Mouse (Mus musculus) left cerebral cortex, postnatal 10 days (tissue): ENCODE results near the gene Mrap2. TPM values are rescaled to one million over a fixed set of nuclear protein-coding genes. Genes with fewer than 3 reads are reported as not detected.

Experiments used
- DNase-seq, 2 experiments: peaks; one replicate each; pipeline ENCODE4 v3.0.0; 2021 to 2022; ENCODE audit warnings: low spot score in 2 of 2, mixed read lengths in 1 of 2; ENCODE audit errors: extremely low spot score in 1 of 2
- intact Hi-C: fragments of 180-260 bp; cut with DNase I; formaldehyde crosslinking; loops from one replicate; pipeline ENCODE4 v1.15.1; 2025
- total RNA-seq, 2 experiments: library from RNA; stranded (reverse); gene quantifications; 2 replicates each; pipeline ENCODE4 v1.2.3; 2021

The Mrap2 gene
- total RNA-seq, 2 experiments from 2014 or later, result 4.9 to 5.2 TPM

DNA sequence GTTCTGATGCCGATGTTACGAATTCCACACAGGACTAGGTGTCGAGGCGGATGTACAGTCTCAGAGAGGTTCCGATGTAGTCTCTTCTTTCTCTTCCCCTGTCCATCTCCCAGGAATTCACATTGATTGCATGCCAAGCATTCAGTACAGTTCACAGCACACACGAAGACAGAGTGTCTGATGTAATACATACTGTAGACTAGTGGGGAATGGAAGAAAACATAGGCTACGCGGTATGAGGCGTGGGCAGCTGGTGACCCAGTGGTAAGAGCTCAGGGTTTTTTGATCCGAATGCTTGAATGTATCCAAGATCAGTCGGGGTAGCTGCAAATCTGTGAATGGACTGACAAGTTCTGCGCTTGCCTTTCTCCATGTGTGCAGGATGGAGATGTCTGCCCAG, 25.0 kb downstream of the Mrap2 start:
- no peak for DNase-seq
- intact Hi-C loops, result no loop called here

DNA sequence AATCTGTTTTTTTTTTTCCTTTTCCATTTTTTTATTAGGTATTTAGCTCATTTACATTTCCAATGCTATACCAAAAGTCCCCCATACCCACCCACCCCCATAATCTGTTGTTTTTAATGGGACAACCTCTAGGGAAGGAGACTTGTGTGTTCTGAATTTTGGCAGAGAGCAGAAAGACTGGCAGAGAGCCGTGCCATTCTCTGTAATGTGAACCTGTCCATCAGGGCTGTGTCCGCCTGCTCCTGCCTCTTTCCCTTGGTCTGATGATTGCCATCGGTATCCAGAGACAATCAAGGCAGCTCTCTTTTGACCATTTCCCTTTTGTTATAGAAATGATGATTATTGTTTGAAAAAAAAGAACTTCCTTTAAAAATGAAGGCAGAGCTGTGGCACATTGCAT, 26.8 kb downstream of the Mrap2 start:
- intact Hi-C loops, result no loop called here

DNA sequence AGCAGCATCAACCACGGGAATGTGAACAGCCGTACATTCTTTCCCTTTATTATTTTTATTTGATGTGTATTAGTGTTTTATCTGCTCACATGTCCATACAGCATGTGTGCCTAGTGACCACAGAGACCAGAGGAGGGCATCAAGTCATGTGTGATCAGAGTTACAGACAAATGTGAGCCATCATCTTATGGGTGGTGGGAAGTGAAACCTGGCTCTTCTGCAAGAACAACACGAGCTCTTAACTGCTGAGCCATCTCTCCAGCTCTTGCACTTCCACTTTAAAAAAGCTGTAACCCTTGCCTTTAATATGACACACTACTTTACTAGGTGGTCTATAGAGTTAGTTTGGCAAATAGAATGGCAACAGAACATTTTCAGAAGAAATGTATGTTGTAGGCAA, 27.4 kb downstream of the Mrap2 start:
- intact Hi-C loops, result no loop called here
- DNase-seq, result no peak

More for the DNA sequence above, 26.8 kb downstream of the Mrap2 start:
- DNase-seq, result no peak

DNA sequence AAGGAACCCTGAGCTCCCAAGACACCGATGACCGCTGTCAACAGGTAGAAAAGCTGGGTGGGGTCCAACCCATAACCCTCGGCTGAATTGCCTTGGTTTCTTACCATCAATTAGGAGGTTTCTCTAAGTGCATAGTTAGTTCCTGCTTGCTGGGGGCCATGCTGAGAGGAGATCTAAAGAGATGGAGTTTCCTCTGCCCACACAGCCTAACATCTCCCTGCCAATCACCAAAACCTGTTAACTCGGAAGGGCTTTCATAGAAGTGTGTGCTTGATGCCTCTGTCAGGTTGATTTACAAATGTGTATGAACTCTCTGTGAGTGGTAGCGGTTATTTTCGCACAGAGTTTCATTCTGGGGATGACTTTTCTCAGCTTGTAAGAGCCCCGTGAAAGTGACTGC, 34.4 kb downstream of the Mrap2 start:
- intact Hi-C loops, result no loop called here
- DNase-seq, result no peak

DNA sequence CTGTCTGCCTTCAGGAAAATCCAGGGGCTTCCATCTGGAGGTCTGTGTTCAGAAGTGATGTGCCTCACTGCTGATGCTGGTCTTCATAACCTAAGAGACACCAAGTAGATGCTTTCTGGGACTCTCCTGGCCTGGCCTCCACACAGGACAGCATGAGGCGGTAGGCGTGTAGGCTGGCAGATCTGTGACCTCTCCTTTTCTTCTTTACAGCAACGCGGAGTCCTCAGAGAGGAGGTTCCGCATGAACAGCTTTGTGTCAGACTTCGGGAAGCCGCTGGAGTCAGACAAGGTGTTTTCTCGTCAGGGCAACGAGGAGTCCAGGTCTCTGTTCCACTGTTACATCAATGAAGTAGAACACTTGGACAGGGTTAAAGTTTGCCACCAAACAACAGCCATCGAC, 38.1 kb downstream of the Mrap2 start:
- intact Hi-C loops, result no loop called here
- no peak for DNase-seq

DNA sequence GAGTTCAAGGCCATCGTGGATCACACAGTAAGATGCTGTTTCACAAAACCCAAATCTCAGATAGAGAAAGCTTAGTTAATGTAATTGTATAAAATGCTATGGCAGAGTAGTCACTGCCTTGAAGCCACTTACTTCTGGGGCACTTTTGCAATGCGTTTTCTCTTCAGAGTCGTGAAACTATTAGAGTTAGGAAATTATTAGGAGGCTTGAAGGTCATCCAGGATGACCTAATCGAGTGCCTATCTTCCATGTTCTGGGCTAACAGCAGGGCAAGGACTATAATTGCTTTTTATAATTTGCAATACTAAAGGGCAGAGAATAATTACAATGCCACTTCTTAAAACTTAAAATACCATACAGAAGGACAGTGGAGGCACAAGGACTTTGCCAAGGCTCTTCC, 43.2 kb downstream of the Mrap2 start:
- intact Hi-C loops, result no loop called here
- DNase-seq, result no peak

DNA sequence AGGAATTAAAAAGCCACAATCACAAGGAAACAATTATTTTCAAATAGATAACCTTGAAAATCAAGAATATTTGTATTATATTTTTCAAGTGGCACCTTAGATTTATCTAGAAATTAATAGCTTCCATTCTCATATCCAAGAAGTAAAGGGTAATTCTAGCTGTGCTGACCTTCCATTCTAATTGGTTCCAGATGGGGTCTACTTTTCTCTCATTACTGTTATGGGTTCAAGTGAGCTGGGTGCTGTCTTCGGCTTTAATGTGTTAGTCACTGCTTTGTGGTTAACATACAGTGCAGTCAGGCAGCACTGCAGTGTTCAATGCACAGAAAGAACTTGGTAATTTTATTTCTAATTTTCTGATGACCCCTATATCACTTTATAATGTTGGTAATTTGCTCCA, 49.6 kb downstream of the Mrap2 start:
- no peak for DNase-seq
- intact Hi-C loops, result no loop called here

DNA sequence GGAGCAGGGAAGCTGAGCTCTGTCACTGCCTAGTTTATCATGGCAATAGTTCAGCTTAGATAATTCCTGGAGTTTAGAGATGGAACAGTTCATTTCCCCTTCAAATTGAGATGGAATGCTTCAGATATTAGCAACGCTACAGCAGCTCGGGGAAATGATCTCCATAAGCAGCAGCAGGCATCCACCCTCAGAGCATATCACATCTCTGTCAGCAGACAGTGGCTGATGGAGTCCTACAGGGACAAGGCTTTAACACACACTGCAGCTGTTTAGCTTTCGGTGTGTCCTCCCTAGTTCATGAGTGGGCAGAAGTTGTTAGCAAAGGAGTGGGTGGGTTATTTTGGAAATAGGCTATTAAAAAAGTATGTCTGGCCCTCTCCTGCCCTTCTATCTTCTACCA, 53.2 kb downstream of the Mrap2 start:
- no peak for DNase-seq
- intact Hi-C loops, result no loop called here

DNA sequence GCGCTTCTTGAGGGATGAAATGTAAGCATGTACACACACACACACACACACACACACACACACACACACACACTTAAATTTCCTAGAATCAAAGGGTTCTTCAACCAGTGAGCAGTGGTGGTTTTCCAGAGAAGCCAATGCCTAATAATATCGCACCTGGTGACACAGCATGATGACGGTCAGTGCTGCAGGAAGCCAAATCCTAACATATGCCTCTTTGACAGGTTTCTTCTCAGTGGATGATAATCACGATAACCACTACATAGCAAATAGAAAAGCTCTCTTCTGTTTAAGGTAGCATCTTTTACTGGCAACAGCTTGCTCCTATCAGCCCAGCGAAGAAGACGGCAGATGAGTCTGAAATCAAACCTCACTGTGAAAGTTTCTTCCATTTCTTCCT, 53.9 kb downstream of the Mrap2 start:
- intact Hi-C loops, result no loop called here
- no peak for DNase-seq

DNA sequence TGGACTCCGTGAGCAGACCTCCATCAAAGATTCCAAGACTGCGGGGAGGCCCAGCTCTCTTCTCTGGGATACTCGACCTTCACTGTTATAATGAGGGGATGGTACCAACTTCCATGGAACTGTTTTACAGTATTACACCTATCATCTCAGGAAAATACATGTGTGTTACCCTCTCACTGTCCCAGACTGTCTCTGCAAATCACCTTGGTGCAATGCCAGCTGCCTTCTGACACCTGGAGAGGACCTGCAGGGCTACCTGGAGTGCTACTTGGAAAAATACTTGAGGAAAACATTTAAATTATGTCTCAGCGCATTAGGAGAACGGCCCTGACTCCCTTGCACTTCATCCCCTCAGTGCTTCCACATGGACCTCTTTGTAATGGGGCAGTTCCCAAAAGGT, 56.3 kb downstream of the Mrap2 start:
- no peak for DNase-seq
- intact Hi-C loops, result no loop called here

DNA sequence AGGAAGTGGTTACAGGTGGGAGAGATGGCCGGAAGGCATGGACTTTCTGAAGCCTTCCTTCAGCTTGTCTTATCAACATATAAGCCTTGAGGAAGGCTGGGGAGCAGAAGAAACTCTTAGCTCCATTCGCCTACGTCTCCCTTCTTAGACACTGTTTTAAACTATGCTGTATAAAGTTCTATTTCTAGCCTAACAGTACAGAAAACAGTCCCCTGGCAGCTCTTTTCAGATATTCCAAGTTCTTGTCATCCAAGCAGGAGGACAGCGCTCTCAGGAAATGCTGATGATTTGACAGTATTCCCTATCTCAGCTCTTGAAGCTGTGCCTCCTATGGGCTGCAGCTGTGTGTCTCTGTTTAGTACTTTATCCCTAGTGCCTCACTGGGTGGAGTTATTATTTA, 56.8 kb downstream of the Mrap2 start:
- intact Hi-C loops, result no loop called here
- DNase-seq, result no peak

DNA sequence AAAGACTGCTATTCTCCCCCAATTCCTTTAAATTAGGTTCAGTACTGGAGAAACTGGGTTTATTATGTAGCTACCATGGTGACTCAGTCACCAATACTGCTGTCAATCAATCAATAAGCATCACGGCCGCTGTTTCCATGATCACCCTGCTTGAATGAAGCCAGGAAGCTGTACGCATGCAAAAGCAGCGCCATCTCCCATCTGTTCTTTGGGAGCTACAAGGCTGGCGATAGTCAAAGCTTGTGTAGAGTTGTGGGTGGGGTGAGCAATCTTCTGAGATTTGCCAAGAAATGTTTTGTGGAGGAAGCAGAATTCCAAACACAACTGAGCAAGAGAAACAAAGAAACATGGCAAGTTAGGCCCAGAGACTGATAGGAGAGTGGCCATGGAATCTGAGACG, 58.3 kb downstream of the Mrap2 start:
- intact Hi-C loops, result no loop called here
- DNase-seq, result no peak

DNA sequence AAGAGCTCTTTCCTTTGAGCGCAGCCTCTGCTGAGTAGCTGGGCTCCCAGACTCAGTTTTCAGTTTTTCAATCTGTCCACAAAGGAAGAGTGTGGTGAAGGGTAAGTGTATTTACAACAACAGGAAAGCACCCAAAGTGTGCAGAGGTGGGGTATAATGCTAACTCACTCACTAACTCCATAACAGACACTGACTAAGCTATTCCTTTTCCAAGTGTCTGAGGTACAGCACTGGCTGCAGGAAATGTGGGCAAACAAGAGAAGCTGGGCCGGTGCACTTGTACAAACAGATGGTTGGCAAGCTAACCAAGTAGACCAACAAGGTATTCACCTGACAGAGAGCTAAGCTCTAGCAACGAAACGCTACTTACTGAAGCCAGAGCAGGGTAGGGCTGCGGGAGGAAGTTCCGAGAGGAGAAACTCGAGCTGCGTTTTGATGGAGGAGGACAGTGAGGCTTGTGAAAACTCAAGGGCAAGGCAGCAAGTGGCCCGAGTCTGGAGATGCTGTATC, 66.8 kb downstream of the Mrap2 start:
- intact Hi-C loops, result no loop called here
- DNase-seq, result no peak

DNA sequence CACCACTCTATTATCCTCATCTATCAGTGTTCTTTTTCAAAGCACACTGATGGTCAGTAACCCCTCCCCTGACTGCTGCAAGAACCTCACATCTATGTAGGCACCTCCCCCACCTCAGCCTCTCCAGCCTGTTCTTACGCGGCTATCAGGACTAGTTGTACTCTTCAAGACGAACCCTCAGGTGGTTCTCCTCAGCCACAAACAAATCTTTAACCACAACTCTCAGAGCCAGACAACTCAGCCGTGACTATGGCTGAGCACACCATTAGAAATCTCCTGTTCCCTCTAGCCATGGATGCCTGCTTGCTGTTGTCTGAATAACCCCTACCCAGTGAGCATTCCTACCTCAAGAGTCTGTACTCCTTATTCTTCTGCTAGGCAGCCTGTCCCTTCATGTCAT, 69.1 kb downstream of the Mrap2 start:
- intact Hi-C loops, result no loop called here
- DNase-seq, result no peak

Other genes starting within 250 kb of the Mrap2 start
- gene Ripply2, start 128.8 kb upstream of the Mrap2 start, total RNA-seq, result 1 to 10 TPM; 4.4 to 6.5 TPM
- 10 to 100 TPM; 30.3 to 32.0 TPM for gene Cyb5r4, start 122.3 kb upstream of the Mrap2 start, total RNA-seq
- 1 to 10 TPM; 7.8 to 9.6 TPM for gene Cep162, start 111.2 kb downstream of the Mrap2 start, total RNA-seq